Mouse (Mus musculus): ENCODE measurements around the gene Zfp362.

Gene Zfp362

GRCm38 (mm10) chr4:128806043-128806826, at the start of gene Zfp362:
Gene Zfp362, minus strand, starts transcription at chr4:128806045.
- in situ Hi-C loops (cut with MboI, MseI): loop anchor here (10.0 kb wide), 1 partner anchor 191 kb away; the partner anchor contains the start of genes Tlr12 and Zscan20

DNA sequence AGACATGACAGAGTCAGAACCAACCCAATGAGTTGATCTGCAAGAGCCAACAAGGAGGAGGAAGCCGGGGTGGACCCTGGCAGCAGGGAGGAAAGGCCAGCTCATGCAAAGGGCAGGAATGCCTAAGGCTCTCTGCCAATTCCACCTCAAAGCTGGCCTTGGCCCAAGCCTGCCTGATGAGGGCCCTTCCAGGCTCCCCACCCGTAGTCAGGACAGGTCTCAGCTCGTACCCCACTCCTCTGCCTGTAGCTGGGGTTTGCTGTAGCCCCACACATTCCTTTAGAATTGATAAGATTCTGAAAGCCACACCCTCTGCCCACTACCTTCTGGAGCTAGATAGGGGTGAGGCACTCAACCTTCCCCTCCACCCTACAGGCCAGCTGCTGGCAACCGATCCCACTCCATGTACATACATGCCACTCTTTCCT, 49.8 kb upstream of the Zfp362 start:
- in situ Hi-C loops (cut with MboI, MseI): no loop called here

DNA sequence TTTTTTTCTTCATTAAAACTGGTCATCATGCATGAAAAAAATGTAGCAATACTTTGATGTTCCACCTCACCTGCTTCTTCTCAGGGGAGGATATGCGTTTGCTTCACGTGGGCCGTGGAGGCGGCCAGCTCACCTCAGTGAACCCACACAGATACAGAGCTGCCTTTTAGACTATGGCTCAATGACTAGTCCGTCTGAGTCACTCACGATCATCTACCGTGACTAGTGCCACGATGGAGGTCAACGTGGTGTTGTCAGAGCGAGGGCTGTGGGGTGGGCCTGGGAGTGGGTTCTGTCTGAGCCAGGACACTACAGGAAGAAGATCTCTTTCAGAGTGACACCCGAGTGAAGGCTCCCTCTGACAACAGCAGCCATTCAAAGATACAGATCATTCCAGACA, 47.3 kb upstream of the Zfp362 start:
- in situ Hi-C loops (cut with MboI, MseI): no loop called here

GRCm38 (mm10) chr4:128852266-128852887, 46.5 kb upstream of the Zfp362 start:
- in situ Hi-C loops (cut with MboI, MseI): no loop called here

DNA sequence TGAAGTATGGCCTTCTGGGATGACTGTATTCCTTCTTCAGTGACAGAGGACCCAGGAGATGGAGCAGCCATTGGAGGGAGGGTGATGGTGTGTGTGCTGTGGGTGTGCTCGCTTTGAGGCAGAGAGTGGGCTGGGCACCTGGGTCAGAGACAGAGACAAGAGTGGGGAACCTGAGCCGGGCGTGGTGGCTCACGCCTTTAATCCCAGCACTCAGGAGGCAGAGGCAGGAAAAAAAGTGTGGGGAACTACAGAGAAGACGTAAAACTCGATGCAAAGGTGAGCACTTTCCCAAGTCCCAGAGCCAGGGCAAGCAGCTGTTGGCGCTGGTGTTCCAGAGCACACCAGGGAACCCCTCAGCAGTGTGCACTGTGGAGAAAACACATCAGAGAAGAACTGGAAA, 43.8 kb upstream of the Zfp362 start:
- in situ Hi-C loops (cut with MboI, MseI): no loop called here

DNA sequence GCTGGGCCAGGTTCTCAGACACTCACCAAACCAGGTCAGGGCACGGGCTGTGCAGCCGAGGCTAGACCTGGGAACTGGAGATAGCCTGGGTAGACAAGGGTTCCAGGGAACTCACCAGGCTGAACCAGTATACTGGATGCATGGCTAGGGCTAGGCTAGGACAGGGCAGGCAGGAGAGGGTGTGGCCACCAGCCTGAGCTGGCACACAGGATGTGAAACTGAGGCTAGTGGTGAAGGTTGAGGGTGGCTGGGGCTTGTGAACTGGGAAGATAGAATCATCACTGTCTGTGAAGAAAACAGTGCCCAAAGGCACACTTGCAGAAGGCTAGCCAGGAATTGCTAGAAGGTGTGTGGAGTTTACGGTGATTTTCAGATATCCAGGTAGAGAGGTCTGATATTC, 43.1 kb upstream of the Zfp362 start:
- in situ Hi-C loops (cut with MboI, MseI): no loop called here

GRCm38 (mm10) chr4:128845367-128845973, 39.6 kb upstream of the Zfp362 start:
- in situ Hi-C loops (cut with MboI, MseI): no loop called here

GRCm38 (mm10) chr4:128844566-128844965, 38.7 kb upstream of the Zfp362 start:
- in situ Hi-C loops (cut with MboI, MseI): no loop called here

DNA sequence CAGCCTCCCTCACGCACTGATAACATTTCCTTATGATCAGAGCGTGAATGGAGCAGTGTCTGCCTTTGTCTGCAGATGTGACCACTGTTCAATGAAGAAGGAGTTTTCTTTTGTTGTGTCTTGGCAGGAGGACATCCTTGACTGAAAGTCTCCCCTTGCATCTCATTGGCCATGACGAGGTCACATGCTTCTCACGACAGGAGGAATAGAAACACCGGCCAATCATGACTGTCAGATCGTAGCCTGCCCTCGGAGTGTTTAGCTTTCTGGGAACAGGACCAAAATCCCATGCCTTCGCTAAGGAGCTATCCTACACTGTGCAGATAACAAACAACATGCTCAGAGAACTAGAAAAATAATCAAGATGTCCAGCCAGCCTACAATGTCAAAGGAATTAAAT, 35.4 kb upstream of the Zfp362 start:
- in situ Hi-C loops (cut with MboI, MseI): no loop called here

DNA sequence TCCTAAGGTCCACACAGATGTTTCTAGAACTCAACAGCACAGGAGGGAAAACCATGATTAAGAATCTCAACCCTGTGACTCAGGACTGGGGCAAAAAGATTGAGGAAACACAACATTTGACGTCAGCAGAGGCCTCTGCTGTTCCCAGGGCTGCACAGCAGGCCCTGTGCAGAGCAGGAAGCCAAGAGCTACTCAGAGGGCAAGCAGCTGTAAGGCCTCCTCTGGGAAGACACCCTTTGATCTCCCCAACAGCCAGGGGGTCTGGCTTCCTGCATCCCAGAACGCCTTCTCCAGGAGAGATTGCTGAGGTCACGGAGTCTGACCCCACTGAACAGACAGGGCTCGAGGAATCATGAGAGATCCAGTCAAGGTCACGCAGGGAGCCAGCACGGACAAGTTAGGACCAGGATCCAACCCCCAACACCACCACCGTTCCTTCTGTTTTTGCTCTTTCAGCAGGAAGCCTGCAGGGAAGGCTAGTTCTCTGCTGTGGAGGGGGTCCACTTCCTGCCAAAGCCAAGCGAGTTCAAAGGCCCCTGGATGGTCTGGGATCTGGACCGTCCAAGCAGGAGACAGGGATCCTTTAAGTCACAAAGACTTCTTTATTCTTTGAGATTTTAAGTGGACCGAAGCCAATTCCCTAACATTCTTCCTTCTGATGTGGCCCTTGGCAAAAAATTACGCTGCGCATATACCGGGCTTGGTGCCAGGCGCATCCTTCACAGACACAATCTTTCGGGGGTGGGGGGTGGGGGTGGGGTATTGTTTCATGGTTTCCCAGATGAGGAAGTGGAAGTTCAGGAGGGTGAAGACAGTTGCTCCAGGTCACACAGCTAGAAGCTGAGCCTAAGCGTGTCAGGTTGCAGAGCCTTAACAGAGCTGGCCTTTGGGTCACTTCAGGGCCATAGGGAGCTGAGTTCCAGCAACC, 34.2 kb upstream of the Zfp362 start:
- in situ Hi-C loops (cut with MboI, MseI): no loop called here

DNA sequence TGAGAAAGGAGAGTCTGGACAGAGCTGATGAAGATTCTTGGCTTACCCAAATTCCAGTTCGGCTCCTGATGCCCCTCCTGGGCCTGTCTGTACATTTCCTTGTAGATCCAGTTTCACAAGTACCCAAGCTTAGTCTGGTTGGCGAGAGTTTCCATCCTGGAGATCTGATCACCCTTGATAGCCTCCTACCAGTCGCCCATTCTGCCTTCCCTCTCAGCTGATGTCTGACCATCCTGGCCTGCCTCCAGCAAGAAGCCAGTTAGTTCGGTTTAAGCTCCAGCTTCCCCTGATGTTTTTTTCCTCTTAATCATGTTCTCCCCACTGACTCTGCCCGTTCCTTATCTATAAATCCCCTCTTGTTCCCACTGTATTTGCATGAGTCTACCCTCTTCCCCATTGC, 32.4 kb upstream of the Zfp362 start:
- in situ Hi-C loops (cut with MboI, MseI): no loop called here

GRCm38 (mm10) chr4:128824131-128824530, 18.3 kb upstream of the Zfp362 start:
- in situ Hi-C loops (cut with MboI, MseI): no loop called here

- in situ Hi-C loops (cut with MboI, MseI): no loop called here
These were observed 14.7 kb upstream of the Zfp362 start for GRCm38 (mm10) chr4:128820568-128820967.

DNA sequence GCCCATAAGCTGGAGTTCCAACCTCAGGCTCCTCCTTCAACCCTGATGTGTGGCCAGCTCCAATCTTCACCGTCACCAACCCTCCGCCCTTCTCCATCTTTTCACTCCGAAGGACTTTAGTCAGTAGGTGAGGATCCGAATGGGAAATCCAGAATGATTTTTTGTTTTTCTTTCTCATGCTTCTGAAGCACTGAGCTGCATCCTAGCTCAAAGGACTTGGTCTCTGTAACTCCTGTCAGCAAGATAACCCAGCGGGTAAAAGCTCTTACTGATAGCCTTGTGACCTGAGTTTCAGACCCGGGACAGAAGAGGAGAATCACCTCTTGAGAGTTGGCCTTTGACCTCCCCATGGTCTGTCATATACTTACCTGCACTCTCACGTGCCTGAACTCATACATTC, 11.2 kb upstream of the Zfp362 start:
- in situ Hi-C loops (cut with MboI, MseI): no loop called here

DNA sequence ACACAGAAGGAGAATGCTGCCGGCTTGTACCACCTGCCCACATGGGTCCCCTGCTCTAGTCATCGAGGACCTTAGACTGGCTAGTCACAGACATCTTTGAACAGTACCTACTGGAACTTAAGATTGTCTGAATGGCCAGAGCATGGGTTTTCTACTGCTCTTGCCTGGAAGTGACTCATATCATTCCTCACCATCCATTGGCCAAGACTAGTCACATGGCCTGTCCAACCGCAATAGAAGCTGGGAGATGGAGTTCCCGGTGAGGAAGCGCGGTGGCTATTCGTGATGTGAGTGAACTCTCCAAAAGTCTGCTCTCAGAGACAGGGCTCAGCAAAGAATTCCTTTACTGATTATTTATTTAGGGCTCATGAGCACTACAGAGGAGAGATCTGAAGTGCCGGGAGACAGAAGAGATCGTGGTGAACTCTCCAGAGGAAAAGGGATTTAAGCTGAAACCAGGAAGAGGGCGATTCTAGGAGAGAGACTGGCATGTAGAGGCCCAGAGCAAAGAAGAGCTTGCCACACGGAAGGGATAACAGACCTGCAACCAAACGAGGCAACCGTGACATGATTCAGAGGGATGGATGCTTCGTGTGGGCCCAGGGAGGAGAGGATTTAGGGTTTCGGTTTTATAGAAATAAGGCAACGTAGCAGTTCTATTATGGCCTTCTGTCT, 5.7 kb upstream of the Zfp362 start:
- in situ Hi-C loops (cut with MboI, MseI): no loop called here

DNA sequence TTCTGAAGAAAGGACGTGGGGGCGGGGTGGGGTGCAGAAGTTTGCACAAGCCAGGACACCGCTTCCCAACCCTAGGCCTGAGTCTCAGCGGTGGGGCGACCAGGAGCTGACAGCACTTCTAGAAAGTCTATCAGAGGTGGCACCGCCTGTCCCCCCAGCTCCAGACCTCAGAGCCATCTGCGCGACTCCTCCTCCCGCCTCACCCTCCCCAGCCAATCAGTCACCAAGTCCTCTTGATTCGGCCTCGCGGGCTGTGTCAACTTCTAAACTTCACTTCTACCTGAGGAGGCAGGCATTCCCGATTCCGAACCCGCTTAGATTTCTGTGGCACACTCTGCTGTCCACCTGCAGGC, 958 bp upstream of the Zfp362 start:
- in situ Hi-C loops (cut with MboI, MseI): loop anchor here (10.0 kb wide), 1 partner anchor 192 kb away; the partner anchor contains the start of genes Tlr12 and Zscan20

- in situ Hi-C loops (cut with MboI, MseI): loop anchor here (10.0 kb wide), 1 partner anchor 191 kb away; the partner anchor contains the start of genes Tlr12 and Zscan20
These were observed 449 bp downstream of the Zfp362 start for GRCm38 (mm10) chr4:128805150-128806042.

- in situ Hi-C loops (cut with MboI, MseI): loop anchor here (10.0 kb wide), 1 partner anchor 190 kb away; the partner anchor contains the start of genes Tlr12 and Zscan20
These were observed 1.3 kb downstream of the Zfp362 start for GRCm38 (mm10) chr4:128804426-128805149.

DNA sequence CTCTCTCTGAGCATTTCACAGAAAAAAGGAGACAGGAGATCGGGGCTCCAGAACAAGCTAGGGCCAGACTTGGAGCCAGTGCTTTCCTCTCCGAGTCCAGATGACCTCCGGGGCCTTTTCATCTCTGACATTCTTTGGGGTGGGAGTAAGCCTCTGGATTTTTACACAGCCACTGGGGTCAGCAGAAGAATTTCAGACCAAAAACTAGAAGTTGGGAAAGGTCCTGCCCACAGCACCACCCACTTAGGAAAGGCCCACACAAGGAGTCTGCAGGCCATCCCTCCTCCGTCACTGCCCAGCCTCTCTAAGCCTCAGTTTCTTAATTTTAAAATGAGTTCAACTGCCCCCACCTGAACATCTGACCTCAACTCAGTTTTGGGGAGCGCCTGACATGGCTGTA, 2.3 kb downstream of the Zfp362 start:
- in situ Hi-C loops (cut with MboI, MseI): loop anchor here (10.0 kb wide), 1 partner anchor 189 kb away; the partner anchor contains the start of genes Tlr12 and Zscan20

Data from T-helper 1 cell (primary cell).